Mouse (Mus musculus): Measurements from ENCODE around the gene Foxp1.

Gene Foxp1

DNA sequence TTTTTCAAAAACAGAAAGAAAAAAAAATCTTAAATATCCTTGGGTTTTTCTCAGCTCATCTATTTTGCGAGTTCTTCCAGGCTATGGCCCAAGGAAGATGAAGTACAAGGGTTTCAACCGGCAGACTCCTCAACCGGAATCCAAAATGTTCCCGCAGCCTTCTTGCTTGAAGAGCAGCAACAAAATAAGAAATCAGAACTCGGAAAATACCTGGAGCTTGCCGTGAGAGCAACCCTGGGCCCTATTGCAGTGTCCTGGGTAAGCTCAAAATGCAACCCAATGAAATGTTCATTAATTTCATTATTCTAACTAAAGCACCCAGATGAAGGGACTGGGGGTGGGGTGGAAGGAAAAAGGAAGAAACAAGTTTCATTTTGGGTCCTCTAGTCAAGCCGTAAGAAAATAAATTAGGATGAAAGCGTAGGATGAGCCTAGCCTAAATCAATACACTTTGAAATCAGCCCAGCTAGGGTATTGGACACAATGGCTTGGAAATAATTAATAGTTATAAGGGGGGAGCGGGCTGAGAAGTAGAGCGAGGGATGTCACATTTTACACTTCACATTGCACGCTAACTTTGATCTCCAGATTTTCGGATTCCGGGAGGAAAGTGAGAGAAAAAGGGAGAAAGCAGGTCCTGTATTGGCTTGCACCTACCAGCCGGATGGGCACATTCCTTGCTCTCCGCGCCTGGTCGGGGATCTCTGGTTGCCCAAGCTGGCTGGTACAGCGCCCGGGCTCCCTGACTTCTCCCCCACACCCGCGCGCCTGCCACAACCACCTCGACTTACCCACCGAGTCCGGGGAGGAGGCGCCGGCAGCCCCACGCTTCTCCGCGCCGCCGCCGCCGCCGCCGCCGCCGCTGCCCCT lies 2.5 kb downstream of the Foxp1 start:
- DNase-seq, result peak; percentile 65

DNA sequence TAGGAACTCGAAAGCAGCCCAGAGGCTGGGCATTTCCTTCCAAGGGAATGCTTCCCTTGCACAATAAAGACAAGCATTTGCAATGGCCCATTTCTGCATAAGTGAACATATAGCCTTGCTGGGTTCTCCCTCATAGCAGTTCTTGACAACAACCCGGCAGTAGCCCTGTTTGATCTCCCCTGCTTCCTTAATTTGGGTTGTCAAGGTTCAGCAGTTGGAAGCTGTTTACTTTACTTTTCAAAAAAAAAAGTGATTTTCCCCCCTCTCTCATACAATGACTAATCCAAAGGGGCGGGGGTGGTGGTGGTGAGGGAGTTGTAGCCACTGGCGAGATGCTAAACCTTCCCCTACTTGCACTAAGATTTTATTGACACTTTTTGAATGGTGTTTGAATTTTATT lies 3.5 kb downstream of the Foxp1 start:
- peak; percentile 51 for DNase-seq

DNA sequence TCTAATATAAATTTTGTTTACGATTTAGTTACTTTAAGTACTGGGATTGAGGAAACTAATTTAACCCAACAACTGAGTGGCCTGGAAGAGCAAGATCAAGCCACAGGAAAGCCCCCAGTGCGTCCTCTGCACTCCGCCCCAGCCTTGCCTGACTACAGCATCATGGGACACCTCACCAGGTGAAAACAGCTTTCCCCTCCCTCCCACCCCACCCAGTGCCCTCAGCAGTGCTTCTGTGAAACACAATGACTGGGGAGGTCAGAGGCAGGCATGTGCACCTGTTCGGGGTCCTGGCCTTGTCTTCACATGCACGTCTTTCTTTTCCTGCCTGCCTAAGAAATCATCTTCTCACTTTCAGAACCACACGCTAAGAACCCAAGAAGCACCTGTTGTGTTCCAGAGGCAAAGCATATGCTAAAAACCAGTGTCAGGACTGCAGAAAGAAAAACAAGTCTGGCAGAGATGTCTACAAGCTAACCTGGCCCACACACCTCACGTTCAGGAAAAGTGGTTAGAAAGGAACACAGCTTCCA lies 6.8 kb downstream of the Foxp1 start:
- no peak for DNase-seq

DNA sequence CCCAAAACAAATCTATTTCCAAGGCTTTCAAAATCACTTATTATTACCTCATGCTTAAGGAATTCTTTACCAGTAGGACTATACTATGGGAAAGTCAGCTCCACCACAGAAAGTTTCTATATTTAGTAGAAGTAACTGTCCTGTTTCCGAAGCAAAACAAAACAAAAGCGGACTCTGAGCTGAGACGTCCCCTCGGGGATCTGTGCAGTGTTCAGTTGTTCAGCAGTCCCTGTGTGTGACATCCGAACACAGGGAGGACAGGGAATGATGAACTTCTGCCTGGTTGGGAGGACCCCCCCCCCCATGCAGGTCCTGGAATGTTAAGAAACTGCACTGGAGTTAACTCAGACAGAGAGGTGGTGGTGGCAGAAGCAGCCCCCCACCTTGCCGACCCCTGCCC lies 10.7 kb downstream of the Foxp1 start:
- DNase-seq, result peak; percentile 28

DNA sequence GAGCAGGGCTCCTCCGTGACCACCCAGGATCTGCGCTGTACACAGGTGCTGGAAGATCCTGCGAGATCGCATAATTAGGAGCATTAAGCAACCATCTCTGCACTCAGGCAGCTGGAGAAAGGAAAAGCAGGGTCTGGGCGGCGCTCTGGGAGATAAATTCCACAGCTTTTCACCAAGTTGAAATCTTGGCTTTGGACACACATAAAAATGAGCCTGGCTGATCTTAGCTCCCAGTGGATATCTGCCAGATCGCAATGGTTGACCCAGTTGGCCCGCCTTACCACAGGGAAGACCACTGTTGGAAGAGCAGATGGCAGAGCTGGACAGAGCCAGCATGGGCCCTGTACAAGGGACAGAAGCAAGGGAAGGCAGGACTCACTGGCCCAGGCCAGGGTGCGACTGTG lies 13.3 kb downstream of the Foxp1 start:
- no peak for DNase-seq

DNA sequence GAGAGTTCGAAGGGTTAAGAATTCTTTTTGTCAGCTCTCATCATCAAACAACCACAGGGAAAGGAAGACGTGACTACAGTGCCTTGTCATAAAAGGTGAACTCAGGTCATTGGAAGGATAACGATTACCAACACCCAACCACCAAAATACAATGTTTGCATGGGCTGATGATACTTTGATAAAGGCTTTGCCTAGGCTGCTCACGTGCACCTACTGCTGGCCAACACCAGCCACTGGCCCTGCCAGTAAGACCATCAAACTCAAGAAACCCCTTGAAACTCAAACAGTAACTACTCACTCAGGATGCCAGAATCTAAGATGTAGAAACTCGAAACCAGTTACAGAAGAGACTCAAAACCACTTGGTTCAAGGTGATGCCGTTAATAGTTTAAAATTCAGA lies 15.7 kb downstream of the Foxp1 start:
- DNase-seq, result no peak

DNA sequence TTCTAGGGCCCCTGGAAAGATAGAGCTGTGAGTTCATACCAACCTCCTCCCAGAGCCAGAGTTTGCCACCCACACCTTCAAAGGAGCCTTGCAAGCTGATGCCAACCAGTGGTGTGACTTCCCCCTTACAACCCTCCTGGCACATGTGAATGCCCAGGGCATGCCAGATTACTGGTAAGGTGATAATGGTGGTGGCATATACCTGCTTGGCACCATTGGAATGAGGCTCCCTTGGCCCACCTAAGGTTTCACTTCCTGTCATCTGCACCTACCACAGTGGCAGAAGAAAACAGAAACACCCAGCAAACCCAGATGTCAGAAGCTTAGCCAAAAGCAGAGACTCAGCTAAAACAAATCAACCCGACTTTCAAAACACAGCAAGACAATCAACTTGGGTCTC lies 18.8 kb downstream of the Foxp1 start:
- no peak for DNase-seq

DNA sequence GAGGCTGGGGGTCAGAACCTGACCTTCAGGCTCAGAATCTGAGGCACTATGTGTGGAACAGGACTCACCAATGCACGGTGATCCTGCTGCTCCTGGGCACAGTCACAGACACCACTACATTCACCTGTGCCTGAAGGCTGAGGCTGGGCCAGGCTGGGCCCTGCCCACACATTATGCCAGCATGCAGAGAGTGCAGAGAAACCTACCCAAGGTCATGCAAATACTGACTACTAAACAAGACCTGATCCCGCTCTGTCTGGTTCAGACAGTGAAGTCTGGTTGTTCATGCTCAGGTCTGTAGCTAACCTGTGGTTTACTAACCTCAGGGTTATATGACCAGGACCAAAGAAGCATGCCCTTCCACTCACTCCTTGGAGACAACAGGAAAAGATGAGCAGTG lies 19.8 kb downstream of the Foxp1 start:
- no peak for DNase-seq

DNA sequence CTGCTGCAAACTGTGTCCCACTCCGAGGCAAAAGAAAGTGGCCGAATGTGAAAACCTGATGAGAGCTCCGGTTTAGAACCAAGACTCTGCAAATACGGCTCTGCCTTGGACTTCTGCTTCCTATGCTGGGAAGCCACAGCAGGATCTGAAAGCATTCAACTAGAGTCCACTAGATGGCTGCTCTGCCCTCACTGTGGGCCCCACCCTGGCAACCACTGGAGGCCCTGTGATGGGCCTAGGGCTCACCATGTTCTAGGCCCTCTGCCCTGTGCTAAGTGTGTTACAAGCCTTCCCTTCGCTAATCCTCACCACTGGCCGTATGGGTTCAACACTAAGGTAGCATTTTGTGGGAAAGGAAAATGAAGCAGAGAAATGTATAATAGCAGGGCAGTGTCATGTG lies 20.2 kb downstream of the Foxp1 start:
- no peak for DNase-seq

DNA sequence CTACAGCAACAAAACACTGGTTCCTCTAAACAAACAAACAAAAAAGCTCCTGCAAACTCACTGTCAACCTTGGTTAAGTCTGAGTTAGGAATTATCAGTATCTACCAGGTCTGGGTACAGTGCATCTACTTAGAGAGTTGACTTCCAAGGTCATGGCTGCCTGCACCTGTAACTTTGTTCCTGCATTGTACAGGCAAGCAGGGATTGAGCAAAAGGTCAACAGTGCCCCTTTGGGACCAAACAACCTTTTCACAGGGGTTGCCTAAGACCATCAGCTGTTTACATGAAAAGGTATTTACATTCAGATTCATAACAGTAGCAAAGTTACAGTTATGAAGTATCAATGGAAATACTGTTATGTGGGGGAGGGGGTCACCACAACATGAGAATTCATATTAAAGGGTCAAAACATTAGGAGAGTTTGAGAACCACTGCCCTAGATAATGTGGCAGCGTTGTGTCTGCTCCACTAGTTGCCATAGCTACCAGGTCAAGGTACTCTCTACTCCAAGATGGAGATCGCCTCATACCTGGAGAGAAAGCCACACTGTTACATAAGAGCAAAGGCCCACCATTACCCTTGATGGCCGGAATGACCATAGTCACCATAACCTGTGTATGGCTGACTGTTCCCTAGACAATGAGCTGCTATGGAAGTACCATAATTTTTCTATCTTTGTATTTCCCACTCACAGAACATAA lies 21.8 kb downstream of the Foxp1 start:
- no peak for DNase-seq

DNA sequence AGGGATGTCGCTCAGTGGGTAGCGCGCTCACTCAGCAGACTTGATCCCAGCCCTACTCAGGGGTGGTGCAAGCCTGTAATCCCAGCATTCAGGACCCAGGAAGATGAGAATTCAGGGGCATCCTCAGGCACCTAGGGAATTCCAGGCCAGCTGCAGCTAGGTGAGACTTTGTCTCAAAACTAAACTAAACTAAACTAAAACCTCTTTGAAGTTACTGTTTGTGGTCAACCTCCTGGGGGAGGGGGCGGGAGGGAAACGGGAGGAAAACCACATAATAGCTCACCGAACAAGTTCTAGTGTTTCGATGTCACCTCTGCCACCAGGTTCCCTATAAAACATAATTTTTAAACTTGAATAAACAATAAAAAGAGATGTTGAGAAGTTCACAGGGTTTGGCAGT lies 24.4 kb downstream of the Foxp1 start:
- no peak for DNase-seq

DNA sequence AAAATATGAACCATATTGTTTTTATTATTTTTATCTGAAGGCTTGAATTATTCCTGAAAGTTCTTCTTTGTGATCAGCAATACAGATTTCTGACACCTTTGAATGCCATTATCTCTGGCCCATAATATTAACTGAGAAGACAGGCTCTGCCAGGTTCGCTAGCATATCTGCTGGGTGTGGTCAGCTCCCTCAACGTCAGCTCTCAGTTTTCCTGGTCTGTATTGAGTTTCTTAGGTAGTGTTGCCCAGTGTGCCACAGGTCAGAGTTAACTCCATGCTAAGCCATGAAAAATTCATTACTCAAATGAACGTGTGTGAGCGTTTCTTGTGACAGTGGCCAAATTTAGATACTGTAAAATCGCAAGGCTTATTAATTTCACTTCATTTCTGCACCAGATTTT lies 26.4 kb downstream of the Foxp1 start:
- no peak for DNase-seq

DNA sequence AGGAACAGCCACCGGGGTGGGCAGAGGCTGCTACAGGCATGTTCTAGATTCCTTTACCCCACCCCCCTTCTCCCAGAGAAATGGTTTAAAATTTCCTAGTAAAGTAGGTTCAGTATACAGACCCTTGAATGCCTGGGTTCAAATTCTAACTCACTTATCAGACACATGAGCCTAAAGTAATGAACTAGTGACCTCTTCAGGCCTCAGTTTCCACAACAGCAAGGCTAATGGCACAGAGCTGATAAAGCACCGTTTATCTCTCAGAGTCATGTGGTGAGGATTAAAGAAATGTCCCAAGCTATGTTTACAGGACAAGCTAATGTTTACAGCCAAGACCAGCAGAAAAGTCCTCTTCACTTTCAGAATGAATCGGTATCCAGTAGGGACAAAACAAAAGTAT lies 29.6 kb downstream of the Foxp1 start:
- DNase-seq, result no peak

DNA sequence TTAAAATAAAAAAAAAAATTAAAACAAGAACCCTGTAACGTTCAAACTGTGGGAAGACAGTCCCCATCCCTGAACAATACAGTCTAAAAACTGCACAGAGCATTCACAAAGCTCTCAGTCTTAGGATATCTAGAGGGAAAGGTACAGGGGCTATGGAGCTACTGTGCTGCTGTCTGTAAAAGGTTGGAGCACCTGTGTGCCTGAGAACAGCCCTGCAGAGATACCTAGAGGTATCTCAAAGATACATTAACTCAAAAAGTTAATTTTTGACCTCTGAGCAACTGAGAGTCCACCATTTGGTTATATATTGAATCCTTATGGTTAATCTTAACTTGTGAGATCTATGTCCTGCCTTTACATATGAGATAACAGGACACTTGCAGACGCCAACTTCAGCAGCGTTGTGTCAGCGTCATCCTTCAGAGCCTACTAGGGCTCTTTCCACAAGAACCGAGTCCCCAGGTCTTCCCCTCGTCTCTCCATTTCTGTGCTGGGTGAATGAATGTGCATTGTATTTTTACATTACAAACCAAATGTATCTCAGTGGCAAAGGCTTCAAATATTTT lies 30.5 kb downstream of the Foxp1 start:
- DNase-seq, result no peak

DNA sequence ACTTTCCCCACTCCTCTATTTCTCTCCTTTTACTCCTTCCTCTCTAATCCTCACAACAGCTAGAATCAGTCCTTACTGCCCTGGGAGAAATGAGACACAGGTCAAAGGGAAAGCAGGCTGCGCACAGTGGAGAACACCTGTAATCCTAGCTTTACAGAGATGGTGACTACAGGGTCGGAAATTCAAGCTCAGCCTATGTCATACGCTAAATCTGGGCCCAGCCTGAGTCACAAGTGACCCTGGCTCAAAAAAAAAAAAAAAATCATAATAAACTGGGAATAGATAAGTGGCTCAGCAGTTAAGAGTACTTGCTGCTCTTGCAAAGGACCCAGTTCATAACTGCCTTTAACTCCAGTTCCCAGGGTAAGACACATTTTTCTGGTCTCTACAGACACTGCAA lies 31.4 kb downstream of the Foxp1 start:
- DNase-seq, result no peak

DNA sequence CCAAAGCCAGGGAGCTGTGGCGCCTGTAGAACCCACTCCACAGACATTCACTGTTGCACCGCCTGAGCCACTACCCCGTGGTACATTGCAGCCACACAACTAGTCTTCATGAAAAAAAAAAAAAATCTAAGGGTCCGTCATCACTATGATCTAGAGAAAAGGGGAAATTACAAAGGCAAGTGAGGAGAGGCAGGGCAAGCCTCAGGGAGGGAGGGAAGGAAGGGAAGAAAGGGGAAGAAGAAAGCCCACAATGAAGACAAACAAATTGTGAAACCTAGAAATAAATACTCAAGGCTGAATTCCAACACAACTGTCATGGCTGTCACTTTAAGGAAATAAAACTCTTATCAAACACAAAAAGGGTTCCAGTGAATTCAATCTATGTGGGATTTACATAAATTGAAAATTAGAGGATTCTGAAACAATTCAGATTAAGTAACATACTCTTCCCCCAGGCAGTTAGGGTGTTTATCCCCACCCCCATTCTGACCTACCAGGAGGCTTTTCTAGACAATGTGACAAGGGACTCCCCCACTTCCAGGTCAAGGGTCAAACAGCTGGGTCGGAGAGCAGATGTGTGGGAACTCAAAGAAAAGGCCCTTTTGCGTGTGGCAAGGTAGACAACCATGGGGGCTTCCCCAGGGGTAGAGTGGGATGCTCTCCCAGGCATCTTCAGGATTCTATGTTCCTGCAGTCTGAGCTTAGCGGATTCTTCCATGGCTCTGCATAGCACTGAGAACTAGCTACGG lies 32.4 kb downstream of the Foxp1 start:
- DNase-seq, result no peak

DNA sequence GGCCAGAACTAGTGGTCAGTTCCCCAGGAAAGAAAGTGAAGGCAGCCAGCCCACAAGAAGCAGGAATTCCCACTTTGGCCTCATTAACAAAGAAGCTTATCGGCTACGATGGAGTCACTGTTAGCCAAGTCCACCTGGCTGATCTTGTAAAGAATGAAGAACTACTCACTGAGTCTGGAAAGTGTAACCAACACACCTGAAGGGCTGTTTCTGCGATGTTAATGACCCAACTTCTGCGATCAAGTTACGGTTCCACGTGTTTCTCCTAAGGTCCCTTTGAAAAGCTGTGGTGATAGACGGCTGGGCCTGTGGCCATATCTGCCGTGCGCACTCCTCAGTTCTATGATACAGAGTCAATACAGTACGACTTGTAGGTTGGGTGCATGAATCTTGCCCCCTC lies 33.1 kb downstream of the Foxp1 start:
- DNase-seq, result no peak

DNA sequence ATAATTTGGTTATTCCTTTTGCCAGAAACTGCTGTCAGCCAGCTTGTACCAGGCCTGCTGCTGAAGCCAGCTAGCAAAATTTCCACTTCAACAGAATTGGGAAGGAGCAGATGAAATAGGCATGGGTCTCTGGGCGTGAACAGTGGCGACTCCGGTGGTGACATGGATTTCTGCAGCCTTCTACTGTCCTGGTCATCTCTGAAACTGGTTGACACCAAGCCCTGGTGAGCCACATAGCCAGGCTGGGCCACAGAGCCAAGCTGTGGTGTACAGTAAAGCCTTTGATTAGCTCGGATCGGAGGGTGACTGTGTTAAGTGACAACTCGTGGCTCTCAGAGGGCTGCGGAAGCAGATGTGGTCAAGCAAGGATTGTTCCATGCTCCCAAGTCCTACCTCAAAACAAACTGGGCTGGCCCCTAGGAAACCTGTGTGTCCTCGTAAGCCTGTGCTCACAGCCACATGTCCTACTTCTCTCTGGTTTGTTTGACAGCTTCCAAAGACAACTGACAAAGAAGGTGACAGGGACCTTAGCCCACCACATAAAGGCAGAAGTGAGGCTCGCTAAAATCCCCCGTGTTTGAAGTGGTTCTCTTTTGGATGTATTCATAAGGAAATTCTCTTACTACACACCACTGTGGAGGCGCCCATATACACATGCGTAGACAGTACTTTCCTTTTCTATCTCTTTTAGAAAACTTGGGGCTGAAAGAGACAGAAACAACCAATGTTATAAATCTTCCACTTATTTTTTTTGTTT lies 36.5 kb downstream of the Foxp1 start:
- no peak for DNase-seq

DNA sequence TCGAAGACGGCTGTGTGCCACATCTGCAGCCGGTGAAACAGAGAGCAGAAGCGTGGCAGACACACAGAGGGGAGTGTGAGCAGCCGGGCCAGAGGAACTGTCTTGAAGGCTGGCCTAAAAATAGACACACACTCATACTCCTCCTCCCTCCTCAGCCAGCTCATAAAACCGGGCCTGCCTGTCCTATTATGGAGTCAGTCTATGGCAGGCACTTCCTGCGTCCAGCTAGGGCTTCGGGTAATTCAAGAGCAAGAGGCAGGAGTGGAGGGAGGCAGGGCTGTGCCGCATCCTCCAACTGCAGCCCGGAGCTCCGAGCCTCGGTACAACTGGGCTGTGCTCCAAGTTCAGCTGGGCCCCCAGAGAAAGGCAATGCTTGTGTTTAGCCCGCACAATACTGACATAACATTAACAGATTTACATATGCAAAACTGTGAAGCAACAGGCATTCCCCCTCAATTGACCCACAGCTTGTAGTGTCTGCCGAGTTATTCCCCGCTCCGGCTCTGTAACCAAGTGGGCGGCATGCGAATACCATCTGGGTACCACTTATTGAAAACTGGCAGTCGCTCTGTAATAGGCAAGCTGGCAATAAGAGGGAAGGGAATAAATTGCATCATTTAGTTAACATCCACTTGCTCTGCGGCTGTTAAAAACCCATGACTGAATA lies 37.2 kb downstream of the Foxp1 start:
- DNase-seq, result peak; percentile 80

DNA sequence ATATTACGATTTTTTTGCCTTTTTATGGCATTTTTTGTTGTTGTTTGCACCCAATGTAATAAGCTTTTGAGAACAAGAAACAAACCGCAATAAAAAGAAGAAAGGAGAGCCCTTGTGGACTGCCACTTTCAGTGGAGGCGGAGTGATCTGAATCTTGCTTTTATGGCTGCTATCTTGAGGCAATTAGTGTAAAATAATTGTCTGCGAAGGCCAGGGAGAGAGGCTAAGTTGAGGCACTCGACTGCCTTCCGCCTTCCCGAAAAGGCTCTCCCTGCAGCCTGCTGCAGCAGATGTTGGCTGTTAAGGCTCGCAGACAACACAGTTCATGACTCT lies 37.7 kb downstream of the Foxp1 start:
- DNase-seq, result no peak

DNA sequence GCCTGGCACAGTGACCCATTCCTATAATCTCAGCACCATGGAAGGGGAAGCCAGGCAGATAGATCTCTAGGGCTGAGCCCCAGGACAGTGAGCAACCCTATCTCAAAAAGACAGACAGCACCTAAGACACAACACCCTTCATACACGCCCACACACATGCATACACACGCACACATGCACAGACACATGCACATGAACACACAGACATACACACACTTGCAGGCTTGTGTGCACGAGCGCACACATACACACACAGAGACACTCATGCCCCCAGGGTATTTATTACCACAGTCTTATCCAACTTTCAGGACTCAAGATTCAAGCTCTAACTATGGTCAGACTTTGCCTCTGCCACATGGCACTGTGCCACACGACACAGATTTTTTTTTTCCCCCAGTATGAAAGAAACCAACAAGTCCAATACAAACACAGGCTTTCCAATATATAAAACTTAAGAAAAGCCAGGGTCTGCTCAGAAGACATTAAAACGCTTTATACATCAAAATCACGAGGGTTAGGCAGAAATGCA lies 38.3 kb downstream of the Foxp1 start:
- DNase-seq, result no peak

DNA sequence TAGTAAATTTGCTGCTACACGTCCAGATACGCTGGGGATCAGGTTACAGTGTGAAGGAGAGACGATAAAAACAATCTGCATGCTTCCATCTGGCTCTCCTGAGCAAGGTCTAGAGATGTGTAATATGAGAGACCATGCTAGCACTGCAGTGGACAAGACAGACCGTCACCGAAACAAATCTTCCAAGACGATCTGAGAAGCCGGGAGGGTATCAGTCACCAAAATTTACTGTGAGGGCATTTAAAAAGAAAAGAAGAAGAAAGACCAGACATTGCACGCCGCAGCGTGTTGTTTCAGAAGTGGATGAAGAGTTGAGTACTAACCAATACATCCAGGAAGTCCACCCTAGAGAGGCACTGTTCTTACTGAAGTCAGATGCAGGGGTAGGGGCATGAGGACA lies 39.0 kb downstream of the Foxp1 start:
- peak; percentile 43 for DNase-seq
